ENCODE assay signal across 19 mouse cellular contexts in the genomic region with DNA sequence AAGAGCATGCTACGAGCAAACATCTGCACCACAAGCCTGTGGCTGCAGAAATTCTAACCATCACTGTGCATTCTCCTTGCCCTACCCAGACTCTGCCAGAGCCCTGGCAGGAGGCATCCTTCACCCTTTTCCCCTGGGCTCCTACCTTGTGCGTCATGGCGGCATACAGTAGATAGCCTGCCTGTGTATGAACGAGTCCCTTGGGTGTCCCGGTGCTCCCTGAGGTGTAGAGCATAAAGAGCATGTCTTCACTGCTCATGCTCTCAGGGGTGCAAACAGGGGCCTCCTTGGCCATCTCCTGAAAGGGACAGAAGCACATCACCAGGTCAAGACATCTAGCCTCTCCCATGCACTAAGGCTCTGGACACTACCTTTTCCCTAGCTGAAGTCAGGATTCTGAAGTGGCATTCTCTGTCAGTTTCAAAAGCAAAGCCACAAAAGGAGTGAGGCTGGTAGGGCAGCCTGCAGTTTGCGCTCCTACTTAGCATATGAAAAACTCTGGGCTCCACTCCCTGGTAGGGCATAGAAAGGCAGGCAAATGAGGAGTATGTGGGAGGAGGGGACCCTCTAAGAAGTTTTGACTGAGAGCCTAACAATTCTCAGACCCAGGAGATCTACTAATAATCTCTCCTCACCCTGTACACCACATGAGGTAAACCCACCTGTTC. TPM values are rescaled to one million over a fixed set of nuclear protein-coding genes. Genes with fewer than 3 reads are reported as not detected.
A peak's percentile ranks its signal among the peaks of the same experiment; 100 is the strongest.
DNase-seq lines count a peak whose midpoint lies in the region; ATAC-seq and TF ChIP-seq lines count a peak whose summit lies in the region.
"Had no signal": no experiment of that assay in that cellular context is flagged by ENCODE, and none has a peak within 500 bp of the region (broad histone marks: within the 10 kb centered on the region; RNA-seq: fewer than 3 reads in every experiment).

No protein-coding gene starts in this region.

- intact Hi-C loops in left cerebral cortex, postnatal 10 days (cut with DNase I), result no loop called here

- H3K4me1 ChIP-seq in forebrain, embryonic 11.5 days (replicated peaks; ENCODE audit: control insufficient read depth, insufficient read depth, low read length), result peaks cover 15% of the 10 kb centered on the region
- no peaks in the 10 kb centered on the region; the same call in 1 of the 2 replicates for H3K4me1 ChIP-seq in hindbrain, embryonic 16.5 days (ENCODE audit: control insufficient read depth, insufficient read depth, low read depth, low read length)
- H3K4me1 ChIP-seq in neural tube, embryonic 13.5 days (replicated peaks), result peaks cover 20% of the 10 kb centered on the region

- 38% methylated on average over 6 of the region's 6 CpGs for WGBS in forebrain, embryonic 11.5 days
- WGBS in hindbrain, embryonic 16.5 days, result 36% methylated on average over 6 of the region's 6 CpGs
- whole genome bisulfite sequencing in neural tube, embryonic 13.5 days, result 42% methylated on average over 6 of the region's 6 CpGs

- DNase-seq in layer of hippocampus, adult 2 months (ENCODE audit: low spot score in 2 of 2), result no peak
- no peak for DNase-seq in layer of hippocampus, adult 11-12 months (ENCODE audit: low spot score)
- no peak for DNase-seq in forebrain, embryonic 11.5 days (ENCODE audit: low spot score)
- DNase-seq in c-Kit-positive CD71-positive TER-119-positive erythroid progenitor cells, embryonic 14.5 days (ENCODE audit: low spot score), result no peak
- no peak for DNase-seq in thymus, postnatal 0 days (ENCODE audit: low spot score)
- no peak for DNase-seq in left cerebral cortex, postnatal 10 days (ENCODE audit: extremely low spot score in 1 of 2, low spot score in 2 of 2)
- DNase-seq: cerebellum, postnatal 10 days; heart, postnatal 4 days; kidney, postnatal 14 days; lung, adult 18-20 months had no signal

- H3K9me3 ChIP-seq in forebrain, embryonic 11.5 days (ENCODE audit: control insufficient read depth, low read length), result no peaks in the 10 kb centered on the region; the same call in 1 of the 2 replicates
- H3K9me3 ChIP-seq in hindbrain, embryonic 16.5 days (ENCODE audit: control insufficient read depth, low read length), result no peaks in the 10 kb centered on the region
- no peaks in the 10 kb centered on the region for H3K9me3 ChIP-seq in neural tube, embryonic 13.5 days
- H3K9me3 ChIP-seq: megakaryocyte, embryonic 14.5 days had no signal

- TF ChIP-seq CTCF in layer of hippocampus, adult 2 months (conservative IDR thresholded peaks at IDR 0.05), result no peak

- H3K27ac ChIP-seq in layer of hippocampus, adult 2 months, result peak overlapping the region; percentile 61
- H3K27ac ChIP-seq in forebrain, embryonic 11.5 days (ENCODE audit: low read depth, low read length), result peak overlapping the region; percentile 68
- peak overlapping the region; percentile 37 for H3K27ac ChIP-seq in hindbrain, embryonic 16.5 days (ENCODE audit: low read depth, low read length)
- H3K27ac ChIP-seq in neural tube, embryonic 13.5 days (replicated peaks), result peak overlapping the region; percentile 67

- 0 out of 2 replicates have a peak overlapping the region, but pooled peaks have one; percentile 12 for H3K4me2 ChIP-seq in forebrain, embryonic 11.5 days (ENCODE audit: low read depth, low read length, severe bottlenecking)
- H3K4me2 ChIP-seq in hindbrain, embryonic 16.5 days (ENCODE audit: low read length), result no peak overlapping the region
- no peak overlapping the region for H3K4me2 ChIP-seq in neural tube, embryonic 13.5 days

- no peak overlapping the region for H3K4me3 ChIP-seq in layer of hippocampus, adult 2 months
- no peak overlapping the region for H3K4me3 ChIP-seq in forebrain, embryonic 11.5 days (ENCODE audit: low read depth, low read length)
- no peak overlapping the region for H3K4me3 ChIP-seq in hindbrain, embryonic 16.5 days (ENCODE audit: low read length)
- no peak overlapping the region for H3K4me3 ChIP-seq in neural tube, embryonic 13.5 days
- H3K4me3 ChIP-seq: erythroblast, embryonic 14.5 days; megakaryocyte, embryonic 14.5 days had no signal

- H3K9ac ChIP-seq in forebrain, embryonic 11.5 days (ENCODE audit: low read length), result peak overlapping the region; percentile 37
- no peak overlapping the region for H3K9ac ChIP-seq in hindbrain, embryonic 16.5 days (ENCODE audit: low read depth, low read length)
- no peak overlapping the region for H3K9ac ChIP-seq in neural tube, embryonic 13.5 days

- no peaks in the 10 kb centered on the region; the same call in 1 of the 2 replicates for H3K36me3 ChIP-seq in forebrain, embryonic 11.5 days (ENCODE audit: control insufficient read depth, insufficient read depth, low read length)
- no peaks in the 10 kb centered on the region; the same call in 1 of the 2 replicates for H3K36me3 ChIP-seq in hindbrain, embryonic 16.5 days (ENCODE audit: control insufficient read depth, insufficient read depth, low read length)
- H3K36me3 ChIP-seq in neural tube, embryonic 13.5 days, result peaks cover 54% of the 10 kb centered on the region

- ATAC-seq in forebrain, embryonic 11.5 days (replicated peaks; ENCODE audit: low FRiP score), result peak; percentile 89
- peak; percentile 82 for ATAC-seq in hindbrain, embryonic 16.5 days
- peak; percentile 69; the same call in 1 of the 2 replicates for ATAC-seq in neural tube, embryonic 13.5 days (ENCODE audit: low read depth)
- ATAC-seq: Patski had no signal

- no peaks in the 10 kb centered on the region for H3K27me3 ChIP-seq in forebrain, embryonic 11.5 days (ENCODE audit: control insufficient read depth, insufficient read depth, low read length)
- no peaks in the 10 kb centered on the region for H3K27me3 ChIP-seq in hindbrain, embryonic 16.5 days (replicated peaks; ENCODE audit: control insufficient read depth, insufficient read depth, low read length)
- no peaks in the 10 kb centered on the region for H3K27me3 ChIP-seq in neural tube, embryonic 13.5 days

RNA-seq across cellular contexts. Expression of gene Apmap, which starts 29.5 kb away (rescaled TPM):
- 10 to 100 TPM; 56.7 to 57.2 TPM for total RNA-seq in layer of hippocampus, adult 2 months (2021)
- 38.4 and 38.9 TPM in 2 replicates for polyA plus RNA-seq in forebrain, embryonic 11.5 days (2014; fragmentation: Nextera tagmentation; extraction: Ambion mirVana)
- 43.9 and 44.0 TPM in 2 replicates for polyA plus RNA-seq in hindbrain, embryonic 16.5 days (2015; fragmentation: Nextera tagmentation; extraction: Ambion mirVana)
- polyA plus RNA-seq in neural tube, embryonic 13.5 days (2015; fragmentation: Nextera tagmentation; extraction: Ambion mirVana), result 44.5 and 46.2 TPM in 2 replicates
- 36.6 and 41.1 TPM in 2 replicates for polyA plus RNA-seq in thymus, postnatal 0 days (2015; fragmentation: Nextera tagmentation; extraction: Ambion mirVana)
- total RNA-seq in left cerebral cortex, postnatal 10 days (2021), result 10 to 100 TPM; 51.8 to 53.3 TPM

RNA-seq across cellular contexts. Expression of gene Acss1, which starts 30.5 kb away (rescaled TPM):
- 10 to 100 TPM; 26.4 to 26.8 TPM for total RNA-seq in layer of hippocampus, adult 2 months (2021)
- 46.6 and 46.8 TPM in 2 replicates for polyA plus RNA-seq in forebrain, embryonic 11.5 days (2014; fragmentation: Nextera tagmentation; extraction: Ambion mirVana)
- 22.1 and 24.4 TPM in 2 replicates for polyA plus RNA-seq in hindbrain, embryonic 16.5 days (2015; fragmentation: Nextera tagmentation; extraction: Ambion mirVana)
- polyA plus RNA-seq in neural tube, embryonic 13.5 days (2015; fragmentation: Nextera tagmentation; extraction: Ambion mirVana), result 17.7 and 18.4 TPM in 2 replicates
- polyA plus RNA-seq in thymus, postnatal 0 days (2015; fragmentation: Nextera tagmentation; extraction: Ambion mirVana), result 22.0 and 25.3 TPM in 2 replicates
- total RNA-seq in left cerebral cortex, postnatal 10 days (2021), result 10 to 100 TPM; 16.4 to 17.4 TPM

RNA-seq across cellular contexts. Expression of gene Vsx1, which starts 51.3 kb away (rescaled TPM):
- under 1 TPM in 1 of 2 experiments, not detected in 1; 0.12 TPM for total RNA-seq in layer of hippocampus, adult 2 months (2021)
- 0.08 TPM in 1 of 2 replicates, not detected in the other for polyA plus RNA-seq in forebrain, embryonic 11.5 days (2014; fragmentation: Nextera tagmentation; extraction: Ambion mirVana)
- 0.06 and 0.09 TPM in 2 replicates for polyA plus RNA-seq in hindbrain, embryonic 16.5 days (2015; fragmentation: Nextera tagmentation; extraction: Ambion mirVana)
- 0.13 and 0.15 TPM in 2 replicates for polyA plus RNA-seq in neural tube, embryonic 13.5 days (2015; fragmentation: Nextera tagmentation; extraction: Ambion mirVana)
- polyA plus RNA-seq in thymus, postnatal 0 days (2015; fragmentation: Nextera tagmentation; extraction: Ambion mirVana), result not detected in 2 replicates
- not detected for total RNA-seq in left cerebral cortex, postnatal 10 days (2021)
- total RNA-seq: adrenal gland, postnatal 4 days; heart, postnatal 4 days had no signal
- polyA plus RNA-seq: erythroblast, embryonic 14.5 days; gonadal fat pad, adult 2 months; Patski; small intestine, adult 2 months; testis, adult 2 months had no signal
